Mouse (Mus musculus) CH12.LX (cell line): ENCODE results near the gene Fam76b.

Experiments used
- BHLHE40 ChIP-seq: IDR thresholded peaks from 2 replicates; pipeline ENCODE4 v1.6.1; 2011; ENCODE audit warnings: mild to moderate bottlenecking, low read depth, low read length, improper control_type of control experiment
- CHD1 ChIP-seq: IDR thresholded peaks from 2 replicates; pipeline ENCODE4 v1.6.1; 2012; ENCODE audit warnings: low read depth, low read length, improper control_type of control experiment, inconsistent platforms
- CTCF ChIP-seq, 2 experiments: IDR thresholded peaks in 1 of 2; conservative IDR thresholded peaks in 1 of 2; 2 replicates each; pipeline ENCODE4 v1.5.1; 2011 to 2012; ENCODE audit warnings: low read depth in 2 of 2, low read length in 2 of 2, improper control_type of control experiment in 1 of 2, inconsistent platforms in 1 of 2, mild to moderate bottlenecking in 1 of 2, moderate library complexity in 1 of 2
- EP300 ChIP-seq: IDR thresholded peaks from 2 replicates; pipeline ENCODE4 v1.6.1; 2011; ENCODE audit warnings: low read length, improper control_type of control experiment
- IRF4 ChIP-seq: IDR thresholded peaks from 2 replicates; pipeline ENCODE4 v1.6.1; 2014; ENCODE audit warnings: low read depth, mild to moderate bottlenecking, inconsistent platforms, low read length, improper control_type of control experiment
- MAX ChIP-seq: IDR thresholded peaks from 2 replicates; pipeline ENCODE4 v1.6.1; 2011; ENCODE audit warnings: low read length, improper control_type of control experiment
- MXI1 ChIP-seq: IDR thresholded peaks from 2 replicates; pipeline ENCODE4 v1.6.1; 2011; ENCODE audit warnings: mild to moderate bottlenecking, low read depth, low read length, improper control_type of control experiment
- NELFE ChIP-seq: IDR thresholded peaks from 2 replicates; pipeline ENCODE4 v1.6.1; 2011; ENCODE audit warnings: low read depth, low read length, improper control_type of control experiment
- POLR2A ChIP-seq: IDR thresholded peaks from 2 replicates; pipeline ENCODE4 v1.6.1; 2011; ENCODE audit warnings: low read depth, mild to moderate bottlenecking, improper control_type of control experiment, low read length
- POLR2AphosphoS2 ChIP-seq: IDR thresholded peaks from 2 replicates; pipeline ENCODE4 v1.6.1; 2011; ENCODE audit warnings: low read depth, low read length, improper control_type of control experiment
- RAD21 ChIP-seq: IDR thresholded peaks from 2 replicates; pipeline ENCODE4 v1.6.1; 2011; ENCODE audit warnings: low read depth, mild to moderate bottlenecking, low read length, improper control_type of control experiment, moderate library complexity
- UBTF ChIP-seq: IDR thresholded peaks from 2 replicates; pipeline ENCODE4 v1.6.1; 2012; ENCODE audit warnings: low read depth, mild to moderate bottlenecking, inconsistent platforms, low read length, improper control_type of control experiment, moderate library complexity
- USF2 ChIP-seq: conservative IDR thresholded peaks from 2 replicates; pipeline ENCODE4 v1.6.1; 2011; ENCODE audit warnings: low read depth, low read length, improper control_type of control experiment
- ZC3H11A ChIP-seq: IDR thresholded peaks from 2 replicates; pipeline ENCODE4 v1.6.1; 2012; ENCODE audit warnings: low read depth, mild to moderate bottlenecking, inconsistent platforms, low read length, improper control_type of control experiment

GRCm38 (mm10) chr9:13826391-13826805 is 1.1 kb upstream of the Fam76b start:
- 0 out of 2 replicates have a peak, but pooled peaks have one; percentile 14 for TF ChIP-seq EP300
- peak; percentile 71 for TF ChIP-seq USF2
- no peak for TF ChIP-seq CTCF (conservative IDR thresholded peaks at IDR 0.05 in 1 of 2, IDR thresholded peaks at IDR 0.05 in 1 of 2; ENCODE audit: low read depth in 2 of 2, low read length in 2 of 2)
- 0 out of 2 replicates have a peak, but pooled peaks have one; percentile 46 for TF ChIP-seq CHD1
- peak; percentile 75; the same call in 1 of the 2 replicates for TF ChIP-seq MXI1
- TF ChIP-seq POLR2A: no peak
- no peak for TF ChIP-seq NELFE
- no peak for TF ChIP-seq POLR2AphosphoS2
- TF ChIP-seq UBTF: no peak
- TF ChIP-seq BHLHE40: peak; percentile 94
- TF ChIP-seq ZC3H11A: no peak
- no peak for TF ChIP-seq RAD21
- peak; percentile 82 for TF ChIP-seq MAX
- TF ChIP-seq IRF4: no peak
